Mouse (Mus musculus) liver, embryonic 16.5 days (tissue): Measurements from ENCODE around the gene Gm11487. TPM values are rescaled to one million over a fixed set of nuclear protein-coding genes. Genes with fewer than 3 reads are reported as not detected.
"Not testable (repeated sequence)": the region's sequence is repeated elsewhere in the genome, so short reads cannot be mapped to it uniquely, and the experiment has no call there.

ENCODE experiments used
- ATAC-seq: fragments of 200-750 bp; cut with Nextera tagmentation; 2 replicates; pipeline ENCODE4 v1.8.0; 2017; ENCODE audit warnings: low read depth, mild to moderate bottlenecking, moderate number of reproducible peaks, moderate library complexity
- H3K27ac ChIP-seq: fragments of 300-500 bp; sonication (generic); 2 replicates; pipeline ENCODE4 v1.5.1; 2014; ENCODE audit warnings: mild to moderate bottlenecking, low read length
- H3K27me3 ChIP-seq: fragments of 300-500 bp; sonication (generic); 2 replicates; pipeline ENCODE4 v1.6.1; 2014; ENCODE audit warnings: low read depth, low read length, mixed read lengths; ENCODE audit not compliant: control insufficient read depth, insufficient read depth
- H3K36me3 ChIP-seq: fragments of 300-500 bp; sonication (generic); 2 replicates; pipeline ENCODE4 v1.6.1; 2014; ENCODE audit warnings: mild to moderate bottlenecking; ENCODE audit not compliant: control insufficient read depth, insufficient read depth
- H3K4me1 ChIP-seq: fragments of 300-500 bp; sonication (generic); 2 replicates; pipeline ENCODE4 v1.6.1; 2014; ENCODE audit warnings: low read depth, low read length, mixed read lengths; ENCODE audit not compliant: control insufficient read depth
- H3K4me2 ChIP-seq: fragments of 300-500 bp; sonication (generic); 2 replicates; pipeline ENCODE4 v1.6.1; 2014; ENCODE audit warnings: low read depth, low read length, mixed read lengths
- H3K4me3 ChIP-seq: fragments of 300-500 bp; sonication (generic); 2 replicates; pipeline ENCODE4 v1.5.1; 2014; ENCODE audit warnings: low read depth, mild to moderate bottlenecking, low read length
- H3K9ac ChIP-seq: fragments of 300-500 bp; sonication (generic); 2 replicates; pipeline ENCODE4 v1.6.1; 2014; ENCODE audit warnings: low read depth, low read length
- H3K9me3 ChIP-seq: fragments of 300-500 bp; sonication (generic); replicated peaks from 2 replicates; pipeline ENCODE4 v1.6.1; 2016; ENCODE audit warnings: low read length; ENCODE audit not compliant: control insufficient read depth
- WGBS: fragments of 180-500 bp; shearing (Covaris S2); extraction: QIAGEN DNeasy Blood & Tissue Kit; methylation state at CpG from one replicate; pipeline ENCODE4 v1.1.7; 2014; ENCODE audit not compliant: insufficient replicate concordance; 5-methylcytosine and 5-hydroxymethylcytosine counted together
- polyA plus RNA-seq: library from polyadenylated mRNA; unstranded; fragments of >200 nt; fragmentation: Nextera tagmentation; extraction: Ambion mirVana; gene quantifications from 2 replicates; pipeline ENCODE4 v1.2.1, GENCODE M21; 2015

The Gm11487 gene
- polyA plus RNA-seq: not detected in 2 replicates

GRCm38 (mm10) chr4:73404972-73405371 lies at the start of gene Gm11487:
Gm11487 (minus strand) TSS chr4:73405072.
- H3K4me2 ChIP-seq, H3K4me1 ChIP-seq, H3K4me3 ChIP-seq, H3K36me3 ChIP-seq, H3K27ac ChIP-seq, H3K9me3 ChIP-seq, ATAC-seq, H3K27me3 ChIP-seq, H3K9ac ChIP-seq: not testable (repeated sequence)
- WGBS: 73% methylated on average over 4 of the region's 4 CpGs

GRCm38 (mm10) chr4:73444715-73445114 lies 39.8 kb upstream of the Gm11487 start:
- H3K4me2 ChIP-seq: no peak overlapping the region
- no peak for ATAC-seq
- no peaks in the 10 kb centered on the region for H3K9me3 ChIP-seq
- no peak overlapping the region for H3K9ac ChIP-seq
- WGBS: 45% methylated on average over 7 of the region's 7 CpGs
- H3K27ac ChIP-seq: no peak overlapping the region
- no peaks in the 10 kb centered on the region for H3K36me3 ChIP-seq
- no peak overlapping the region for H3K4me3 ChIP-seq
- no peaks in the 10 kb centered on the region for H3K4me1 ChIP-seq
- H3K27me3 ChIP-seq: no peaks in the 10 kb centered on the region

GRCm38 (mm10) chr4:73442568-73442967 lies 37.7 kb upstream of the Gm11487 start:
- H3K27me3 ChIP-seq: no peaks in the 10 kb centered on the region
- H3K36me3 ChIP-seq: no peaks in the 10 kb centered on the region
- H3K9ac ChIP-seq: no peak overlapping the region
- H3K4me1 ChIP-seq: no peaks in the 10 kb centered on the region
- H3K27ac ChIP-seq: no peak overlapping the region
- no peak for ATAC-seq
- no peak overlapping the region for H3K4me3 ChIP-seq
- WGBS: 71% methylated on average over 1 of the region's 1 CpGs
- H3K4me2 ChIP-seq: no peak overlapping the region
- no peaks in the 10 kb centered on the region for H3K9me3 ChIP-seq

- Histone ChIP-seq H3K4me1 (no peaks in the 10 kb centered on the region), H3K27me3 (no peaks in the 10 kb centered on the region), H3K27ac (no peak overlapping the region), H3K9me3 (no peaks in the 10 kb centered on the region), H3K4me3 (no peak overlapping the region), H3K9ac (no peak overlapping the region), H3K4me2 (no peak overlapping the region), H3K36me3 (no peaks in the 10 kb centered on the region)
- ATAC-seq: no peak
- WGBS: 59% methylated on average over 3 of the region's 3 CpGs
Observed at GRCm38 (mm10) chr4:73425903-73426302, 21.0 kb upstream of the Gm11487 start.

- Histone ChIP-seq H3K9me3 (no peaks in the 10 kb centered on the region), H3K36me3 (no peaks in the 10 kb centered on the region), H3K9ac (no peak overlapping the region), H3K27ac (no peak overlapping the region), H3K27me3 (no peaks in the 10 kb centered on the region), H3K4me1 (no peaks in the 10 kb centered on the region), H3K4me2 (no peak overlapping the region), H3K4me3 (no peak overlapping the region)
- 69% methylated on average over 12 of the region's 12 CpGs for WGBS
- ATAC-seq: no peak
Observed at GRCm38 (mm10) chr4:73423049-73423448, 18.2 kb upstream of the Gm11487 start.

GRCm38 (mm10) chr4:73366534-73366933 lies 38.3 kb downstream of the Gm11487 start:
- no peak for ATAC-seq
- WGBS: 41% methylated on average over 3 of the region's 3 CpGs
- no peaks in the 10 kb centered on the region for H3K9me3 ChIP-seq
- H3K36me3 ChIP-seq: no peaks in the 10 kb centered on the region
- no peak overlapping the region for H3K27ac ChIP-seq
- no peak overlapping the region for H3K4me3 ChIP-seq
- no peaks in the 10 kb centered on the region for H3K27me3 ChIP-seq
- H3K9ac ChIP-seq: no peak overlapping the region
- H3K4me2 ChIP-seq: no peak overlapping the region
- H3K4me1 ChIP-seq: no peaks in the 10 kb centered on the region

Other genes starting within 250 kb of the Gm11487 start
- gene Gm11238, start 202.8 kb upstream of the Gm11487 start, polyA plus RNA-seq: not detected in 2 replicates
- not detected in 2 replicates for gene Gm11237, start 217.9 kb upstream of the Gm11487 start, polyA plus RNA-seq
- gene Gm11236, start 233.0 kb upstream of the Gm11487 start, polyA plus RNA-seq: not detected in 2 replicates